Mouse (Mus musculus) colon, adult 2 months (tissue): Measurements from ENCODE around the gene Rnf115. TPM values are rescaled to one million over a fixed set of nuclear protein-coding genes. Genes with fewer than 3 reads are reported as not detected.

ENCODE experiments used
- polyA plus RNA-seq: library from polyadenylated mRNA; depleted of rRNA; stranded (reverse); fragments of >200 nt; gene quantifications from 2 replicates; pipeline ENCODE4 v1.2.3, GENCODE M21; 2012; rRNA removed

Rnf115 gene
- polyA plus RNA-seq: 12.9 and 14.1 TPM in 2 replicates

GRCm38 (mm10) chr3:96727343-96727827 lies at the start of gene Rnf115, which contains the start of gene Polr3c:
Rnf115 (plus strand) TSS chr3:96727664.
Polr3c (minus strand) TSS chr3:96727628.

GRCm38 (mm10) chr3:96696198-96696765 lies 31.2 kb upstream of the Rnf115 start, which contains the start of gene Pias3:
Pias3 (plus strand) TSS chr3:96696384.

GRCm38 (mm10) chr3:96707903-96708683 lies 19.4 kb upstream of the Rnf115 start, which contains the start of gene Nudt17:
Nudt17 (minus strand) TSS chr3:96708562.

GRCm38 (mm10) chr3:96828984-96829383 lies 101.5 kb downstream of the Rnf115 start, which contains the start of the genes Pdzk1 and Cd160:
Pdzk1 (plus strand) TSS chr3:96829284.
Cd160 (minus strand) TSS chr3:96829351.

Other genes starting within 250 kb of the Rnf115 start
- gene Hfe2, start 202.5 kb upstream of the Rnf115 start, polyA plus RNA-seq: 0.07 TPM in 1 of 2 replicates, not detected in the other
- gene Txnip, start 169.7 kb upstream of the Rnf115 start, polyA plus RNA-seq: 769 and 795 TPM in 2 replicates
- gene Gm16253, start 150.7 kb upstream of the Rnf115 start, polyA plus RNA-seq: not detected in 2 replicates
- gene Polr3gl, start 133.5 kb upstream of the Rnf115 start, polyA plus RNA-seq: 9.1 and 11.7 TPM in 2 replicates
- 1.2 and 1.3 TPM in 2 replicates for gene Ankrd34a, start 131.0 kb upstream of the Rnf115 start, polyA plus RNA-seq
- gene Lix1l, start 126.5 kb upstream of the Rnf115 start, polyA plus RNA-seq: 7.5 and 10.4 TPM in 2 replicates
- gene Rbm8a, start 97.7 kb upstream of the Rnf115 start, polyA plus RNA-seq: 2.7 and 4.0 TPM in 2 replicates
- 18.8 and 27.0 TPM in 2 replicates for gene Pex11b, start 92.3 kb upstream of the Rnf115 start, polyA plus RNA-seq
- 0.05 TPM in 1 of 2 replicates, not detected in the other for gene Gm42957, start 92.2 kb upstream of the Rnf115 start, polyA plus RNA-seq
- 1.1 TPM in 2 replicates for gene Itga10, start 82.1 kb upstream of the Rnf115 start, polyA plus RNA-seq
- 1.4 and 1.9 TPM in 2 replicates for gene Ankrd35, start 57.5 kb upstream of the Rnf115 start, polyA plus RNA-seq
- 30.6 and 41.0 TPM in 2 replicates for gene Pias3, start 31.3 kb upstream of the Rnf115 start, polyA plus RNA-seq
- gene Nudt17, start 19.1 kb upstream of the Rnf115 start, polyA plus RNA-seq: 3.1 and 4.0 TPM in 2 replicates
- gene Polr3c, start within 50 bp of the Rnf115 start, polyA plus RNA-seq: 28.4 and 31.5 TPM in 2 replicates
- gene Pdzk1, start 101.6 kb downstream of the Rnf115 start, polyA plus RNA-seq: 0.07 TPM in 1 of 2 replicates, not detected in the other
- 0.30 and 0.44 TPM in 2 replicates for gene Cd160, start 101.7 kb downstream of the Rnf115 start, polyA plus RNA-seq
- gene Gja5, start 177.0 kb downstream of the Rnf115 start, polyA plus RNA-seq: 1.6 and 2.5 TPM in 2 replicates
- gene Gpr89, start 177.7 kb downstream of the Rnf115 start, polyA plus RNA-seq: 13.7 and 20.7 TPM in 2 replicates
- gene Gja8, start 198.4 kb downstream of the Rnf115 start, polyA plus RNA-seq: not detected in 2 replicates